Mouse (Mus musculus) erythroblast, embryonic 14.5 days (primary cell): ENCODE results near the gene Bace1.

Experiments used
- GATA1 ChIP-seq: IDR thresholded peaks from 2 replicates; pipeline ENCODE4 v1.6.1; 2012; ENCODE audit warnings: low read length, inconsistent platforms, mixed read lengths
- TAL1 ChIP-seq: IDR thresholded peaks from 3 replicates; pipeline ENCODE4 v1.6.1; 2012; ENCODE audit warnings: low read length, inconsistent platforms, mixed read lengths

GRCm38 (mm10) chr9:45838069-45838433, 329 bp upstream of the Bace1 start:
- TF ChIP-seq GATA1 (no peak), TAL1 (no peak)
